Mouse (Mus musculus) stomach, embryonic 14.5 days (tissue): Measurements from ENCODE around the gene Crkl. TPM values are rescaled to one million over a fixed set of nuclear protein-coding genes. Genes with fewer than 3 reads are reported as not detected.
A peak's percentile ranks its signal among the peaks of the same experiment; 100 is the strongest.

Source experiments
- ATAC-seq: fragments of 200-750 bp; cut with Nextera tagmentation; 2 replicates; pipeline ENCODE4 v1.8.0; 2017; ENCODE audit warnings: low read depth, moderate TSS enrichment; ENCODE audit not compliant: insufficient number of reproducible peaks, insufficient read depth, low FRiP score
- H3K27ac ChIP-seq: fragments of 300-500 bp; sonication (generic); 2 replicates; pipeline ENCODE4 v1.5.1; 2014; ENCODE audit warnings: mild to moderate bottlenecking, low read length, moderate library complexity, mixed read lengths
- H3K27me3 ChIP-seq: fragments of 300-500 bp; sonication (generic); 2 replicates; pipeline ENCODE4 v1.6.1; 2014; ENCODE audit warnings: low read length, control low read depth, mixed read lengths; ENCODE audit not compliant: control insufficient read depth, insufficient read depth
- H3K36me3 ChIP-seq: fragments of 300-500 bp; sonication (generic); 2 replicates; pipeline ENCODE4 v1.6.1; 2014; ENCODE audit warnings: mild to moderate bottlenecking, control low read depth, low read length, moderate library complexity, mixed read lengths; ENCODE audit not compliant: control insufficient read depth, insufficient read depth
- H3K4me1 ChIP-seq: fragments of 300-500 bp; sonication (generic); 2 replicates; pipeline ENCODE4 v1.6.1; 2014; ENCODE audit warnings: low read length, control low read depth, mixed read lengths; ENCODE audit not compliant: control insufficient read depth, insufficient read depth
- H3K4me2 ChIP-seq: fragments of 300-500 bp; sonication (generic); replicated peaks from 2 replicates; pipeline ENCODE4 v1.6.1; 2014; ENCODE audit warnings: low read depth, low read length, control low read depth
- H3K4me3 ChIP-seq: fragments of 300-500 bp; sonication (generic); 2 replicates; pipeline ENCODE4 v1.5.1; 2014; ENCODE audit warnings: low read depth, low read length, control low read depth
- H3K9ac ChIP-seq: fragments of 300-500 bp; sonication (generic); replicated peaks from 2 replicates; pipeline ENCODE4 v1.6.1; 2014; ENCODE audit warnings: low read depth, mild to moderate bottlenecking, control low read depth, low read length, moderate library complexity, mixed read lengths
- H3K9me3 ChIP-seq: fragments of 300-500 bp; sonication (generic); 2 replicates; pipeline ENCODE4 v1.6.1; 2016; ENCODE audit warnings: low read depth, low read length, control low read depth; ENCODE audit not compliant: control insufficient read depth
- WGBS: fragments of 180-500 bp; shearing (Covaris S2); extraction: QIAGEN DNeasy Blood & Tissue Kit; methylation state at CpG from one replicate; pipeline ENCODE4 v1.1.7; 2014; 5-methylcytosine and 5-hydroxymethylcytosine counted together
- polyA plus RNA-seq: library from polyadenylated mRNA; unstranded; fragments of >200 nt; fragmentation: Nextera tagmentation; extraction: Ambion mirVana; gene quantifications from 2 replicates; pipeline ENCODE4 v1.2.1, GENCODE M21; 2014

Gene Crkl
- polyA plus RNA-seq, 1 experiment from 2014 or later, result 62.3 TPM

GRCm38 (mm10) chr16:17526223-17526622 is 74.4 kb downstream of the Crkl start:
- Histone ChIP-seq H3K9ac (no peak overlapping the region), H3K27ac (no peak overlapping the region), H3K4me3 (no peak overlapping the region), H3K9me3 (no peaks in the 10 kb centered on the region), H3K4me1 (peaks cover 6% of the 10 kb centered on the region), H3K4me2 (no peak overlapping the region), H3K27me3 (no peaks in the 10 kb centered on the region), H3K36me3 (peaks cover 70% of the 10 kb centered on the region)
- ATAC-seq, result no peak
- 85% methylated on average over 6 of the region's 6 CpGs for WGBS

- no peak for ATAC-seq
- Histone ChIP-seq H3K36me3 (peaks cover 57% of the 10 kb centered on the region), H3K27me3 (no peaks in the 10 kb centered on the region)
Measured at GRCm38 (mm10) chr16:17527606-17528005, 75.8 kb downstream of the Crkl start.

GRCm38 (mm10) chr16:17528276-17528675 is 76.5 kb downstream of the Crkl start:
- WGBS, result 89% methylated on average over 13 of the region's 13 CpGs

More at GRCm38 (mm10) chr16:17527606-17528005, 75.8 kb downstream of the Crkl start:
- Histone ChIP-seq H3K4me3 (no peak overlapping the region), H3K27ac (no peak overlapping the region), H3K4me1 (peaks cover 12% of the 10 kb centered on the region), H3K4me2 (no peak overlapping the region), H3K9me3 (no peaks in the 10 kb centered on the region), H3K9ac (no peak overlapping the region)

GRCm38 (mm10) chr16:17529981-17530586 is 78.3 kb downstream of the Crkl start:
- Histone ChIP-seq H3K27me3 (no peaks in the 10 kb centered on the region), H3K4me1 (peaks cover 12% of the 10 kb centered on the region), H3K27ac (peak overlapping the region; percentile 96), H3K9me3 (no peaks in the 10 kb centered on the region), H3K4me3 (peak overlapping the region; percentile 46), H3K9ac (peak overlapping the region; percentile 62), H3K4me2 (peak overlapping the region; percentile 87), H3K36me3 (peaks cover 37% of the 10 kb centered on the region)
- 14% methylated on average over 17 of the region's 17 CpGs for WGBS
- ATAC-seq, result no peak

More at GRCm38 (mm10) chr16:17528276-17528675, 76.5 kb downstream of the Crkl start:
- Histone ChIP-seq H3K27ac (no peak overlapping the region), H3K9me3 (no peaks in the 10 kb centered on the region), H3K4me3 (no peak overlapping the region), H3K27me3 (no peaks in the 10 kb centered on the region), H3K4me1 (peaks cover 12% of the 10 kb centered on the region), H3K9ac (no peak overlapping the region), H3K4me2 (no peak overlapping the region), H3K36me3 (peaks cover 51% of the 10 kb centered on the region)
- ATAC-seq, result no peak

GRCm38 (mm10) chr16:17530640-17531288 is 79.0 kb downstream of the Crkl start, which contains the start of gene Thap7:
TSS of gene Thap7 (minus strand) at chr16:17531136.
- H3K4me3 ChIP-seq, result peak within 1 kb of the TSS; percentile 46
- peak within 1 kb of the TSS; percentile 87 for H3K4me2 ChIP-seq
- peaks cover 30% of the 10 kb centered on the region for H3K36me3 ChIP-seq
- ATAC-seq, result peak; percentile 97
- peaks cover 12% of the 10 kb centered on the region for H3K4me1 ChIP-seq
- no peaks in the 10 kb centered on the region for H3K9me3 ChIP-seq
- H3K27me3 ChIP-seq, result no peaks in the 10 kb centered on the region
- peak within 1 kb of the TSS; percentile 62 for H3K9ac ChIP-seq
- WGBS, result under 1% methylated on average over 67 of the region's 67 CpGs
- peak within 1 kb of the TSS; percentile 96 for H3K27ac ChIP-seq

GRCm38 (mm10) chr16:17532271-17532670 is 80.5 kb downstream of the Crkl start:
- H3K9me3 ChIP-seq, result no peaks in the 10 kb centered on the region
- H3K4me3 ChIP-seq, result no peak overlapping the region
- no peak overlapping the region for H3K9ac ChIP-seq
- H3K27me3 ChIP-seq, result no peaks in the 10 kb centered on the region
- H3K36me3 ChIP-seq, result peaks cover 15% of the 10 kb centered on the region
- WGBS, result 56% methylated on average over 4 of the region's 4 CpGs
- no peak overlapping the region for H3K27ac ChIP-seq
- peaks cover 12% of the 10 kb centered on the region for H3K4me1 ChIP-seq
- H3K4me2 ChIP-seq, result no peak overlapping the region
- ATAC-seq, result no peak

- Histone ChIP-seq H3K4me2 (no peak overlapping the region), H3K4me3 (no peak overlapping the region), H3K27me3 (no peaks in the 10 kb centered on the region), H3K36me3 (peaks cover 10% of the 10 kb centered on the region; the same call in 1 of the 2 replicates), H3K4me1 (peaks cover 12% of the 10 kb centered on the region), H3K27ac (no peak overlapping the region), H3K9me3 (no peaks in the 10 kb centered on the region), H3K9ac (no peak overlapping the region)
- WGBS, result 74% methylated on average over 14 of the region's 14 CpGs
- ATAC-seq, result no peak
Measured at GRCm38 (mm10) chr16:17532676-17533329, 81.0 kb downstream of the Crkl start.

- H3K9me3 ChIP-seq, result no peaks in the 10 kb centered on the region
- no peak overlapping the region for H3K4me3 ChIP-seq
- ATAC-seq, result no peak
- no peak overlapping the region for H3K4me2 ChIP-seq
- no peak overlapping the region for H3K9ac ChIP-seq
- 89% methylated on average over 3 of the region's 3 CpGs for WGBS
- H3K36me3 ChIP-seq, result no peaks in the 10 kb centered on the region
- H3K4me1 ChIP-seq, result peaks cover 4% of the 10 kb centered on the region
- no peaks in the 10 kb centered on the region for H3K27me3 ChIP-seq
- no peak overlapping the region for H3K27ac ChIP-seq
Measured at GRCm38 (mm10) chr16:17536584-17536983, 84.8 kb downstream of the Crkl start.
